Mouse (Mus musculus) heart, embryonic 14.5 days (tissue): ENCODE measurements around the gene Gm9817. TPM values are rescaled to one million over a fixed set of nuclear protein-coding genes. Genes with fewer than 3 reads are reported as not detected.
"Not testable (repeated sequence)": the region's sequence is repeated elsewhere in the genome, so short reads cannot be mapped to it uniquely, and the experiment has no call there.

Experiments used
- ATAC-seq: fragments of 200-750 bp; cut with Nextera tagmentation; 2 replicates; pipeline ENCODE4 v1.8.0; 2017; ENCODE audit warnings: low read depth, moderate TSS enrichment; ENCODE audit not compliant: insufficient number of reproducible peaks, insufficient read depth, low FRiP score
- H3K27ac ChIP-seq, 2 experiments: fragments of 200-500 bp in 1 of 2; fragments of 300-500 bp in 1 of 2; sonication (generic) in 1 of 2; replicated peaks in 1 of 2; 2 replicates each; pipeline ENCODE4 v1.5.1; 2012 to 2014; ENCODE audit warnings: low read depth in 2 of 2, low read length in 2 of 2, control low read depth in 1 of 2, mild to moderate bottlenecking in 1 of 2, mixed read lengths in 1 of 2; ENCODE audit not compliant: control insufficient read depth in 1 of 2, insufficient read depth in 1 of 2
- H3K27me3 ChIP-seq: fragments of 300-500 bp; sonication (generic); 2 replicates; pipeline ENCODE4 v1.6.1; 2014; ENCODE audit warnings: mild to moderate bottlenecking, low read length, control low read depth; ENCODE audit not compliant: control insufficient read depth, insufficient read depth
- H3K36me3 ChIP-seq: fragments of 300-500 bp; sonication (generic); 2 replicates; pipeline ENCODE4 v1.6.1; 2014; ENCODE audit warnings: mild to moderate bottlenecking, control low read depth, low read length, mixed read lengths; ENCODE audit not compliant: control insufficient read depth, insufficient read depth
- H3K4me1 ChIP-seq, 2 experiments: fragments of 200-500 bp in 1 of 2; fragments of 300-500 bp in 1 of 2; sonication (generic) in 1 of 2; 2 replicates each; pipeline ENCODE4 v1.6.1; 2012 to 2014; ENCODE audit warnings: low read length in 2 of 2, control low read depth in 1 of 2, mixed read lengths in 1 of 2; ENCODE audit not compliant: control insufficient read depth in 2 of 2, insufficient read depth in 2 of 2
- H3K4me2 ChIP-seq: fragments of 300-500 bp; sonication (generic); 2 replicates; pipeline ENCODE4 v1.6.1; 2014; ENCODE audit warnings: mild to moderate bottlenecking, low read length
- H3K4me3 ChIP-seq, 2 experiments: fragments of 200-500 bp in 1 of 2; fragments of 300-500 bp in 1 of 2; sonication (generic) in 1 of 2; 2 replicates each; pipeline ENCODE4 v1.5.1; 2012 to 2014; ENCODE audit warnings: low read length in 2 of 2, mild to moderate bottlenecking in 2 of 2, control low read depth in 1 of 2, low read depth in 1 of 2, moderate library complexity in 1 of 2; ENCODE audit not compliant: control insufficient read depth in 1 of 2, insufficient read depth in 1 of 2
- H3K9ac ChIP-seq: fragments of 300-500 bp; sonication (generic); 2 replicates; pipeline ENCODE4 v1.6.1; 2014; ENCODE audit warnings: mild to moderate bottlenecking, low read length
- H3K9me3 ChIP-seq: fragments of 300-500 bp; sonication (generic); 2 replicates; pipeline ENCODE4 v1.6.1; 2016; ENCODE audit warnings: low read length, control low read depth; ENCODE audit not compliant: control insufficient read depth
- WGBS: fragments of 180-500 bp; shearing (Covaris S2); extraction: QIAGEN DNeasy Blood & Tissue Kit; methylation state at CpG from one replicate; pipeline ENCODE4 v1.1.7; 2014; 5-methylcytosine and 5-hydroxymethylcytosine counted together
- polyA plus RNA-seq: library from polyadenylated mRNA; unstranded; fragments of >200 nt; fragmentation: Nextera tagmentation; extraction: Ambion mirVana; gene quantifications from 2 replicates; pipeline ENCODE4 v1.2.1, GENCODE M21; 2014

The Gm9817 gene
- 0.15 and 0.18 TPM in 2 replicates for polyA plus RNA-seq

- not testable (repeated sequence) for H3K27me3 ChIP-seq, H3K4me1 ChIP-seq, H3K9ac ChIP-seq, H3K27ac ChIP-seq, ATAC-seq, H3K36me3 ChIP-seq
- WGBS = 48% methylated on average over 16 of the region's 16 CpGs
- Histone ChIP-seq H3K9me3 (peaks cover 14% of the 10 kb centered on the region), H3K4me3 (0 out of 4 replicates have a peak within 1 kb of the TSS, but pooled peaks of 1 of the 2 experiments have one; percentile 17), H3K4me2 (peak within 1 kb of the TSS; percentile 38)
Observed at GRCm38 (mm10) chr13:45078392-45078791, at the start of gene Gm9817. Gene Gm9817, plus strand, starts transcription at chr13:45078692.

DNA sequence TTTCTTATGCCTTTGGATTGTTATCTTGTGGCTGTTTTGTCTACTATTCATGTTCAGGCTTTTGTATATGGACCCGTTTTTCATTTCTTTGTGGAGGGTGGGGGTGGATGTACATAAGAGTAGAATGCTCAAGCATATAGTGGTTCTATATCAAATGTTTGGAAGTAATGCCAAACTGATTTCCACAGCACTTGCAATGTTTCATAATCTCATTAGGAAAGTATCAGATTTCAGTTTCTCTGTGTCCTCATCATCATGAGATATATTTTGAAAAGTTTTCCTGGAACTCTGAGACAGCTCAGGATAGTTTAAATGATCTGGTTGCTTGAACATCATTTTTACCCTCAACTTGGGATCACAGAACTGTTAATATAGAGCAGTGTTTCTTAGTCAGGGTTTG is 48.7 kb upstream of the Gm9817 start:
- ATAC-seq = no peak
- no peak overlapping the region for H3K4me2 ChIP-seq
- H3K27ac ChIP-seq = no peak overlapping the region
- no peaks in the 10 kb centered on the region for H3K36me3 ChIP-seq
- 63% methylated on average over 1 of the region's 1 CpGs for WGBS
- H3K27me3 ChIP-seq = no peaks in the 10 kb centered on the region
- no peak overlapping the region for H3K9ac ChIP-seq
- no peaks in the 10 kb centered on the region for H3K9me3 ChIP-seq
- H3K4me1 ChIP-seq = peaks cover 6 to 10% of the 10 kb centered on the region in 2 experiments
- no peak overlapping the region for H3K4me3 ChIP-seq

DNA sequence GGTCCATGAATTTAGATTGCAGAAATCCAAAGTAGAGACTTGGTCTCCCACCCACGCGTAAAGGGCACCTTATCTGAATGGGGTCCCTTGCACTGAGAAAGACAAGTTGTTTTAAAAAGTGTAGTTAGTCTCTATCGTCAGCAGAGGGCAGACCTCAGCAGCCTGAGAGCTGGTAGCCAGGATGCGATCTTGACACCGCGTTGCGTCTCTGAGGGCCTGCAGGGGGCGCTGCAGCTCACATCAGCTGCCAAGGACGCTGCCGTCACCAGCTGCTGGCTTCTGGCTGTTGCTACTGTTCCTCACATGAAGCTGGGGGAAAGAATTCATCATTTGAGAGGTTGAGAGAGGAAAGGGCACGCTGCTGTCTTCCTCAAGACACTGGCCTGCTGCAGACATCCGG is 47.7 kb upstream of the Gm9817 start:
- Histone ChIP-seq H3K27me3 (no peaks in the 10 kb centered on the region), H3K4me3 (no peak overlapping the region)
- 6% methylated on average over 12 of the region's 12 CpGs for WGBS

DNA sequence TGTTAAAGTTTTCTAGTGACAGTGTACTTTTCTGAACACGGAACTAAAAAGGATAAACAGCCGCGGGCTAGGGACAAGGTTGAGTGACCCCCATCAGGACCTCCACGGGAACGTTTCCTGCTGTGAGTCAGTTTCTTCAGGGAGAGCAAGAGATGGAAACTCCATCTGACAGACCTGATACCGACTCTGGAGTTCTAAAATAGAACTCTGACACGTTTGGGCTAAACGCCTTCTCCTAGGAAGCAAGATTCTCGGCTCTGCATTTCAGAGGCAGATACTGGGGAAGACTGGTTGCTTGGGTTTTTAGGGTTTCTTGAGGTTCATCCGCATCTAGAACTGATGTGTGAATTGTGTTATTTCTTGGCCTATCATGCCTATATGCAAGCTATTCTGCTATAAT is 47.2 kb upstream of the Gm9817 start:
- H3K9me3 ChIP-seq = no peaks in the 10 kb centered on the region
- 0 out of 4 replicates have a peak overlapping the region, but pooled peaks of 1 of the 2 experiments have one; percentile 26 for H3K27ac ChIP-seq
- H3K27me3 ChIP-seq = no peaks in the 10 kb centered on the region
- WGBS = 19% methylated on average over 10 of the region's 10 CpGs
- no peak overlapping the region for H3K9ac ChIP-seq
- H3K4me3 ChIP-seq = no peak overlapping the region
- H3K36me3 ChIP-seq = no peaks in the 10 kb centered on the region
- ATAC-seq = no peak
- H3K4me1 ChIP-seq = peaks cover 6 to 10% of the 10 kb centered on the region in 2 experiments
- H3K4me2 ChIP-seq = peak overlapping the region; percentile 40

More for the DNA sequence above, 47.7 kb upstream of the Gm9817 start:
- Histone ChIP-seq H3K9ac (no peak overlapping the region), H3K36me3 (no peaks in the 10 kb centered on the region), H3K27ac (no peak overlapping the region), H3K9me3 (no peaks in the 10 kb centered on the region), H3K4me1 (peaks cover 6 to 10% of the 10 kb centered on the region in 2 experiments), H3K4me2 (peak overlapping the region; percentile 40)
- no peak for ATAC-seq

DNA sequence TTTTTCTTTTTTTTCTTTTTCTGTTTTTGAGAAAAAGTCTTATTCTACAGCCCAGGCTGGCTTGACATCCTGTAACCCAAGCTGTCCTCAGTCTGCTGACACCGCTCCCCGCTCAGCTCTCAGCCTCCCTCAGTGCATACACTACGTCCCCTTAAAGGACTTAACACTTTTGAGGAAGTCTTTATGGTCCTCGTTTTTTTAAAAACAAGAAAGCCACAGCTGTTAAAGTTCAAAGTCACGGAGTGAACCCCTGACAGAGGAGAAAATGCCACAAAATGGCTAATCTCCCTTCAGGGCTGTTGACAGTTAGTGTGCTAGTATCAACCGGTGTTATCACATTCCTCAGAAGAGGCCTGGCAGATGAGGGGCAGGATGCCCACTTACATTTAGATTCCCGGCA is 46.7 kb upstream of the Gm9817 start:
- H3K9me3 ChIP-seq = no peaks in the 10 kb centered on the region
- no peaks in the 10 kb centered on the region for H3K27me3 ChIP-seq
- WGBS = 25% methylated on average over 7 of the region's 7 CpGs
- H3K36me3 ChIP-seq = no peaks in the 10 kb centered on the region
- no peak for ATAC-seq
- H3K4me2 ChIP-seq = no peak overlapping the region
- H3K4me3 ChIP-seq = no peak overlapping the region
- H3K9ac ChIP-seq = no peak overlapping the region
- H3K4me1 ChIP-seq = peaks cover 6 to 10% of the 10 kb centered on the region in 2 experiments
- no peak overlapping the region for H3K27ac ChIP-seq

DNA sequence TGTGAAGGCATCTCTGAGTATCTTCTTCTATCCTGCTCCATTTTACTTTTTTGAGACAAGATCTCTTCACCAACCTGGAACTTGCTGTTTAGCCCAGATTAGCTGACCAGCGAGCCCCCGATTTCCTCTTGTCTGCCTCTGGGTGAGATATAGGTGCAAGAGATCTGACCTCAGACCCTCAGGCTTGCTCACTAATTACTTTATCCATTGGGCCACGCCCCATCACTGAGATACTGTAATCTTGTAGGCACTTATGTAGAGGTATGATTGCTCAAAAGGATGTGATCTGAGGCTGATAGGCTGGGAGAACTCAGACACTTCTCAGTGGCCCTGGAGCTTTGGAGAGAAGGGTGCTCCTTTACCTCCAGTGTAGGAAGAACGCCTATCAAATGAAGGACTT is 46.0 kb upstream of the Gm9817 start:
- no peak overlapping the region for H3K27ac ChIP-seq

DNA sequence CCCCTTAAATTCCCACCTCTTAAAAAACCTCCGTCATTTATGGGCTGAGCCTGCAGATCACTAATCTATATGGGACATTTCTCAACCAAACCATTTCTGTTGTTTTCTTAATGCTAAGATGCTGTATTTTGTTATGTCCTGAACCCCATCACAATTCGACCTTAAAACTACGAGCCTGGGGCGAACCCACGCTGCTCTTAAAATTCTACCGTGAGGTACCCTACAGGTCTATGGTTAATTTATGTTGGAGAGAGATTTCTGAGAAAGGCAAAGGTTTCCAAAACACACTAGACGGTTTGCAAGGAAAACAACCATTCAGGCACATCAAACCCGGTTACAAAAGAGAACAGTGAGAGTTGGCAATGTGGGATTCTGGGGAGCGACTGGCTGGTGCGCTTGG is 45.1 kb upstream of the Gm9817 start:
- no peak overlapping the region for H3K9ac ChIP-seq
- no peak overlapping the region for H3K4me2 ChIP-seq
- no peaks in the 10 kb centered on the region for H3K9me3 ChIP-seq
- no peaks in the 10 kb centered on the region for H3K27me3 ChIP-seq
- H3K36me3 ChIP-seq = no peaks in the 10 kb centered on the region
- no peak overlapping the region for H3K4me3 ChIP-seq
- WGBS = 93% methylated on average over 10 of the region's 10 CpGs
- no peak overlapping the region for H3K27ac ChIP-seq
- ATAC-seq = no peak
- H3K4me1 ChIP-seq = peaks cover 6 to 10% of the 10 kb centered on the region in 2 experiments

More for the DNA sequence above, 46.0 kb upstream of the Gm9817 start:
- no peak overlapping the region for H3K4me2 ChIP-seq
- H3K4me3 ChIP-seq = no peak overlapping the region
- H3K36me3 ChIP-seq = no peaks in the 10 kb centered on the region
- H3K9ac ChIP-seq = no peak overlapping the region
- peaks cover 6 to 10% of the 10 kb centered on the region in 2 experiments for H3K4me1 ChIP-seq
- no peaks in the 10 kb centered on the region for H3K9me3 ChIP-seq
- WGBS = 67% methylated on average over 4 of the region's 4 CpGs
- H3K27me3 ChIP-seq = no peaks in the 10 kb centered on the region
- ATAC-seq = no peak

DNA sequence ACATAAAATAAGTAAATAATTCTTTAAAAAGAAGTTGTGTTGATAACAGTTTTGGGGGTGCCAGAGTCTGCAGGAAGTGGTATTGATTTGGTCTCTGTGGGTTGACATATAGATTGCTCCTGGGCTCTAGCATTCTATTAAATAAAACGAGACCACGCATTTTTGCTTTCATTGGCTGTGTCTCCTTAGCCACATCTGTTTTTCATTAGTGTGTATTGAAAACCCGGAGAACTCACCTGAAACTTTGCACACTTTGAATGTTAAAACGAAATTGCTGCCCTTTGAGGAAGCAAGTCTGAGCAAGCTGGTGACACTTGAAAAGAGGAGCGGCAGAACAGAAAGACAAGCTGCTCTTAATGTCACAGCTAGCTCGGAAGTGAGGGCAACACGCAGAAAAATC is 43.7 kb upstream of the Gm9817 start:
- 70% methylated on average over 7 of the region's 7 CpGs for WGBS
- Histone ChIP-seq H3K27me3 (no peaks in the 10 kb centered on the region), H3K9me3 (no peaks in the 10 kb centered on the region), H3K27ac (no peak overlapping the region), H3K4me3 (no peak overlapping the region), H3K36me3 (no peaks in the 10 kb centered on the region), H3K4me1 (peaks cover 6 to 10% of the 10 kb centered on the region in 2 experiments), H3K9ac (no peak overlapping the region), H3K4me2 (no peak overlapping the region)
- no peak for ATAC-seq
